Mouse (Mus musculus) kidney, adult 10 weeks (tissue): ENCODE results near the gene Lime1. TPM values are rescaled to one million over a fixed set of nuclear protein-coding genes. Genes with fewer than 3 reads are reported as not detected.

ENCODE experiments used
- polyA plus RNA-seq: library from polyadenylated mRNA; stranded (reverse); fragments of 350-450 nt; fragmentation: Illumina TruSeq; extraction: RNeasy Lipid Tissue Mini Kit (QIAGEN cat#74804); gene quantifications from one replicate; pipeline ENCODE4 v1.2.3, GENCODE M21; 2014; ENCODE audit warnings: low read depth, low replicate concordance

Lime1 gene
- 1.3 TPM for polyA plus RNA-seq

GRCm38 (mm10) chr2:181379778-181380177, at the start of gene Lime1:
Lime1 (plus strand) TSS chr2:181380078.

DNA sequence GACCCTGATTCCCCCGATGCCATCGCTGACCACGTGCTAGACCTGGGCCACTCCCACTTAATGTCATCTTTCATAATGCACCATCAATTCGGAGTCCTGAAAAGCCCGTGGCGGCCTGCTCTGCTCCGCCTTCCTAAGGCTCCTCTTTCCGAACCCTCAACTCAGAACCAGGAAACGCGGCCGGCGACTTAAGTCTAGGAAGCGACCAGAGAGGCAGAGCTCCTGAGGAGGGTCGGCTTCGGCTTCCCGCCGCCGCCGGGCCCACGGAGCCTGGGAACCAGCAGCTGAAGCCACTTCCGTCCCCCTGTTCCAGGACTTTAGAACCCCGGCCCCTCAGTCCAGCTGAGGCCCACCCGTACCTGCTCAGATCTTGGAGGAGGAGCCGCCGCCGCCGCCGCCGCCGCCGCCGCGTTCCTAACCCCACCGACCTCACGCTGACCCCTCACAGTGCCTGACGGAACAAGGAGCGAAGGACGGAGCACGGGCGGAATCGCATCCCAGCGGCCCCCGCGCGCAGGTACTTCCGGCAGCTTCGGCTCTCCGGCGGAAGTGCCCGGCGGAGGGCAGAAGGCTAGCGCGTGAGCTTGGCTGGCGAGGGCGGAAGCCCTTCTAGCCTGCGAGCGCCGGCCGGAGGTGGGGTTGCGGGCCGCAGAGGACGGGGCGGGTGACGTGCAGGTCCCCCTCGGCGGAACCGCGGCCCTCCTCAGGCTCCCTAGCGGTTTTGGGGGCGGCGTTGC, 14.8 kb upstream of the Lime1 start, which contains the start of the genes Zgpat and Arfrp1:
Gene Zgpat (plus strand): TSS at position 69 of the 737 bp plus-strand sequence.
Gene Arfrp1 (minus strand): TSS at position 545 of the 737 bp plus-strand sequence.

Other genes starting within 250 kb of the Lime1 start
- gene Kcnq2, start 244.8 kb upstream of the Lime1 start, polyA plus RNA-seq, result not detected
- not detected for gene Eef1a2, start 223.1 kb upstream of the Lime1 start, polyA plus RNA-seq
- 4.5 TPM for gene Ppdpf, start 192.8 kb upstream of the Lime1 start, polyA plus RNA-seq
- not detected for gene Ptk6, start 177.3 kb upstream of the Lime1 start, polyA plus RNA-seq
- not detected for gene Srms, start 166.9 kb upstream of the Lime1 start, polyA plus RNA-seq
- not detected for gene Fndc11, start 160.1 kb upstream of the Lime1 start, polyA plus RNA-seq
- 0.93 TPM for gene Helz2, start 138.1 kb upstream of the Lime1 start, polyA plus RNA-seq
- 4.6 TPM for gene Gmeb2, start 92.0 kb upstream of the Lime1 start, polyA plus RNA-seq
- gene Stmn3, start 65.6 kb upstream of the Lime1 start, polyA plus RNA-seq, result not detected
- 4.9 TPM for gene Rtel1, start 60.3 kb upstream of the Lime1 start, polyA plus RNA-seq
- 1.1 TPM for gene Zgpat, start 15.2 kb upstream of the Lime1 start, polyA plus RNA-seq
- 33.3 TPM for gene Arfrp1, start 14.7 kb upstream of the Lime1 start, polyA plus RNA-seq
- 4.2 TPM for gene Zbtb46, start 79.3 kb downstream of the Lime1 start, polyA plus RNA-seq
- not detected for gene Abhd16b, start 113.1 kb downstream of the Lime1 start, polyA plus RNA-seq
- 35.5 TPM for gene Tpd52l2, start 117.1 kb downstream of the Lime1 start, polyA plus RNA-seq
- 32.7 TPM for gene Dnajc5, start 140.4 kb downstream of the Lime1 start, polyA plus RNA-seq
- gene Uckl1, start 204.8 kb downstream of the Lime1 start, polyA plus RNA-seq, result 12.0 TPM
- gene Prpf6, start 211.8 kb downstream of the Lime1 start, polyA plus RNA-seq, result 25.0 TPM
- 1.3 TPM for gene Zfp512b, start 212.7 kb downstream of the Lime1 start, polyA plus RNA-seq
- gene Samd10, start 219.1 kb downstream of the Lime1 start, polyA plus RNA-seq, result 6.5 TPM